10 mouse cellular contexts compared by ENCODE assay signal in genomic region chr10:67643685-67644084, GRCm38 (mm10).
DNase-seq lines count a peak whose midpoint lies in the region; ATAC-seq and TF ChIP-seq lines count a peak whose summit lies in the region.
"Had no signal": no experiment of that assay in that cellular context is flagged by ENCODE, and none has a peak within 500 bp of the region (broad histone marks: within the 10 kb centered on the region; RNA-seq: fewer than 3 reads in every experiment).

No protein-coding gene starts in this region.

- H3K27ac ChIP-seq in heart, postnatal 0 days (ENCODE audit: low read depth) = peak overlapping the region; percentile 48; the same call in 1 of the 2 replicates
- no peak overlapping the region for H3K27ac ChIP-seq in heart, embryonic 10.5 days
- H3K27ac ChIP-seq: stomach, postnatal 0 days had no signal

- H3K36me3 ChIP-seq in heart, postnatal 0 days (replicated peaks; ENCODE audit: control insufficient read depth, insufficient read depth, low read length) = no peaks in the 10 kb centered on the region
- no peaks in the 10 kb centered on the region for H3K36me3 ChIP-seq in heart, embryonic 10.5 days
- H3K36me3 ChIP-seq: liver, embryonic 15.5 days had no signal

- TF ChIP-seq CTCF in heart, postnatal 0 days (IDR thresholded peaks at IDR 0.05; ENCODE audit: low read depth) = no peak

- no peak overlapping the region for H3K9ac ChIP-seq in heart, postnatal 0 days (replicated peaks; ENCODE audit: low read depth, low read length)
- H3K9ac ChIP-seq: liver, embryonic 15.5 days had no signal

- H3K9me3 ChIP-seq in heart, postnatal 0 days (replicated peaks; ENCODE audit: control insufficient read depth, low read length) = no peaks in the 10 kb centered on the region
- no peaks in the 10 kb centered on the region for H3K9me3 ChIP-seq in heart, embryonic 10.5 days
- H3K9me3 ChIP-seq: liver, embryonic 15.5 days had no signal

- TF ChIP-seq EP300 in heart, postnatal 0 days (IDR thresholded peaks at IDR 0.05; ENCODE audit: low read depth) = no peak

- H3K27me3 ChIP-seq in heart, postnatal 0 days (ENCODE audit: control insufficient read depth, insufficient read depth, low read length) = no peaks in the 10 kb centered on the region
- H3K27me3 ChIP-seq in heart, embryonic 10.5 days (ENCODE audit: insufficient read depth, poor library complexity, severe bottlenecking) = no peaks in the 10 kb centered on the region
- H3K27me3 ChIP-seq: liver, embryonic 15.5 days had no signal

- no peak for DNase-seq in heart, postnatal 0 days (ENCODE audit: low spot score)
- no peak for DNase-seq in heart, embryonic 10.5 days (ENCODE audit: low spot score)
- peak; percentile 8 to 23 for DNase-seq in CD8-positive naive resting alpha-beta T cell, adult 2 months (ENCODE audit: low read depth in 2 of 2, low spot score in 2 of 2)
- DNase-seq in brain, adult 2 months (ENCODE audit: low read depth, low spot score) = peak; percentile 46
- no peak for DNase-seq in adrenal gland, postnatal 4 days (ENCODE audit: low spot score in 2 of 2)
- DNase-seq in lung, postnatal 10 days = no peak
- DNase-seq: gastrocnemius, postnatal 25 days had no signal

- H3K4me1 ChIP-seq in heart, postnatal 0 days (ENCODE audit: control insufficient read depth, insufficient read depth) = peaks cover 17% of the 10 kb centered on the region
- H3K4me1 ChIP-seq in heart, embryonic 10.5 days = peaks cover 22% of the 10 kb centered on the region

- no peak overlapping the region for H3K4me3 ChIP-seq in heart, postnatal 0 days (ENCODE audit: low read depth, low read length)
- no peak overlapping the region for H3K4me3 ChIP-seq in heart, embryonic 10.5 days
- H3K4me3 ChIP-seq: liver, embryonic 15.5 days had no signal

- 34% methylated on average over 7 of the region's 7 CpGs for WGBS in heart, postnatal 0 days
- WGBS in heart, embryonic 10.5 days = 35% methylated on average over 7 of the region's 7 CpGs

- no peak overlapping the region for H3K4me2 ChIP-seq in heart, postnatal 0 days (ENCODE audit: low read depth, low read length)
- H3K4me2 ChIP-seq: liver, embryonic 15.5 days had no signal

- no peak for ATAC-seq in heart, postnatal 0 days (ENCODE audit: insufficient read depth, low read depth)
- peak; percentile 18; the same call in 1 of the 2 replicates for ATAC-seq in neutrophil, adult 5-6 weeks (ENCODE audit: extremely low read depth, insufficient number of reproducible peaks, low FRiP score, poor library complexity, severe bottlenecking)

Comparison
In these comparisons a context has a peak if more than half of its experiments do, and no peak if none do; other contexts are left out.
1. DNase-seq: peak in CD8-positive naive resting alpha-beta T cell, adult 2 months (2 of 2) and brain, adult 2 months (single experiment); none in heart, postnatal 0 days (single experiment), heart, embryonic 10.5 days (single experiment), adrenal gland, postnatal 4 days (0 of 2) and lung, postnatal 10 days (single experiment).